Mouse (Mus musculus) lung, postnatal 0 days (tissue): ENCODE results near the gene Sypl. TPM values are rescaled to one million over a fixed set of nuclear protein-coding genes. Genes with fewer than 3 reads are reported as not detected.

Experiments
- ATAC-seq: fragments of 200-750 bp; cut with Nextera tagmentation; 2 replicates; pipeline ENCODE4 v1.8.0; 2017; ENCODE audit warnings: moderate library complexity
- DNase-seq: peaks from one replicate; pipeline ENCODE4 v3.0.0-alpha.2; 2016; ENCODE audit warnings: low spot score
- H3K27ac ChIP-seq: fragments of 300-500 bp; sonication (generic); 2 replicates; pipeline ENCODE4 v1.5.1; 2014; ENCODE audit warnings: antibody characterized with exemption, mild to moderate bottlenecking, low read length, mixed read lengths
- H3K27me3 ChIP-seq: fragments of 300-500 bp; sonication (generic); replicated peaks from 2 replicates; pipeline ENCODE4 v1.6.1; 2014; ENCODE audit warnings: low read length, mixed read lengths; ENCODE audit not compliant: insufficient read depth
- H3K36me3 ChIP-seq: fragments of 300-500 bp; sonication (generic); 2 replicates; pipeline ENCODE4 v1.6.1; 2014; ENCODE audit warnings: low read length, mixed read lengths; ENCODE audit not compliant: insufficient read depth
- H3K4me1 ChIP-seq: fragments of 300-500 bp; sonication (generic); 2 replicates; pipeline ENCODE4 v1.6.1; 2014; ENCODE audit warnings: antibody characterized with exemption, low read depth, low read length, mixed read lengths; ENCODE audit not compliant: insufficient read depth
- H3K4me2 ChIP-seq: fragments of 300-500 bp; sonication (generic); replicated peaks from 2 replicates; pipeline ENCODE4 v1.6.1; 2014; ENCODE audit warnings: low read depth, mild to moderate bottlenecking, low read length, moderate library complexity, mixed read lengths
- H3K4me3 ChIP-seq: fragments of 300-500 bp; sonication (generic); 2 replicates; pipeline ENCODE4 v1.5.1; 2014; ENCODE audit warnings: low read depth, low read length
- H3K9ac ChIP-seq: fragments of 300-500 bp; sonication (generic); replicated peaks from 2 replicates; pipeline ENCODE4 v1.6.1; 2014; ENCODE audit warnings: low read depth, mild to moderate bottlenecking
- H3K9me3 ChIP-seq: fragments of 300-500 bp; sonication (generic); 2 replicates; pipeline ENCODE4 v1.6.1; 2016; ENCODE audit warnings: low read length, mixed read lengths
- CTCF ChIP-seq: IDR thresholded peaks from 2 replicates; pipeline ENCODE4 v1.5.1; 2016; ENCODE audit warnings: antibody characterized with exemption, mild to moderate bottlenecking
- EP300 ChIP-seq: IDR thresholded peaks from 2 replicates; pipeline ENCODE4 v1.6.1; 2016; ENCODE audit warnings: antibody characterized with exemption, mild to moderate bottlenecking, control low read depth
- WGBS: fragments of 180-500 bp; shearing (Covaris S2); extraction: QIAGEN DNeasy Blood & Tissue Kit; methylation state at CpG from one replicate; pipeline ENCODE4 v1.1.7; 2014; 5-methylcytosine and 5-hydroxymethylcytosine counted together
- polyA plus RNA-seq: library from polyadenylated mRNA; unstranded; fragments of >200 nt; fragmentation: Nextera tagmentation; extraction: Ambion mirVana; gene quantifications from 2 replicates; pipeline ENCODE4 v1.2.1, GENCODE M21; 2015

Gene Sypl
- polyA plus RNA-seq, 1 experiment from 2014 or later, result 237 TPM

DNA sequence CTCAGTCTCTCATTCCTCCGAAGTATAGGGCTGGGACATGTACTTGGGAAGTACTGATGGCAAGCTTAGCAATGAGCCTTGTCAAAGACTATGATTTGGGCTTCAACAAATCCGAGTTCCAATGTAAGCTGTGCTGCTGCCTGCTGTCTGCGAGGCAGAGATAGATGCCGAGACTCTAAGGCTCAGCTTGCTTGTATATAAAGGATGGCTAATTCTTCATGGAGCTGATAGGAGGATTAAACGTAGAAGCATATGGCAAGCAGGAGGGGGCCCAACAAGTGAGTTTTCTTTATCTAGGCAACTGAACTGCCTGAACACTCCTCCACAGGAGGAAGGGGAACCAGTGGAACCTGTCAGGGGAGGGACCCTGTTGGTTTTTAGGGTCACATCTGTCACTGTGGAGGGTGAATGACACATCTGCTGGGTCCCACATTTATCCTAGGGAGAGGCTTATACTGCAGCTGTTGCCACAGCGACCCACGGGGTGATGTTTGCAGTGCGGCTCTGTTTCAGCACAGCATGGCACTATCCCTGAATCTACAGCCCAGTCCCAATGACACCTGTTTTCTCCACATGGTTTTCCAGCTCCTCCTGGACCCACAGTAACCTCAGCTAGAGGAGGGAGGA lies 49.8 kb downstream of the Sypl start:
- DNase-seq (no peak), ATAC-seq (no peak)
- no peak overlapping the region for H3K9ac ChIP-seq
- TF ChIP-seq CTCF, result no peak
- TF ChIP-seq EP300, result no peak
- no peak overlapping the region for H3K4me3 ChIP-seq
- no peaks in the 10 kb centered on the region for H3K9me3 ChIP-seq
- 47% methylated on average over 8 of the region's 8 CpGs for WGBS
- no peak overlapping the region for H3K27ac ChIP-seq
- 0 out of 2 replicates have a peak, but pooled peaks cover 2% of the 10 kb centered on the region for H3K4me1 ChIP-seq
- H3K36me3 ChIP-seq, result no peaks in the 10 kb centered on the region
- H3K4me2 ChIP-seq, result no peak overlapping the region
- H3K27me3 ChIP-seq, result no peaks in the 10 kb centered on the region

DNA sequence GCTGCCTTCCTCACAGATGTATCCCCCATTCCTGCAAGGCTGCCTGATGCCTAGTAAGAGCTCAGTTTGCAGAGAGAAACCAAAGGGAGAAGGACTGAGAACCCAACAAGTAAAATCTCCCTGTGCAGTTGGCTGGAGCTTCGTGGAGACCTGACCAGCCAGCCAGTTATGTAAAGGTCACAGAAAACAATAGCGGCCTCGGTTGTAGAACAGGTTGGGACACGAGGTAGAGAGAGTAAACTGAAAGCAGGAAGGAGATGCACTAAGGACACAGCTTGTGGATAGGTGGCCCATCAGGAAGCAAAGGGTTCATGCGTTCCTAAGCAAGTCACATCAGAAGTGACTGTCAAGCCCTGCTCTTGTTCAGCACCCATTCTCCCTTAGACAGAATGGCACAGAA lies 52.2 kb downstream of the Sypl start:
- no peak for DNase-seq
- H3K4me2 ChIP-seq, result no peak overlapping the region
- H3K9ac ChIP-seq, result no peak overlapping the region
- 67% methylated on average over 5 of the region's 5 CpGs for WGBS
- H3K4me3 ChIP-seq, result no peak overlapping the region
- H3K27ac ChIP-seq, result no peak overlapping the region
- peaks cover 7% of the 10 kb centered on the region; the same call in 1 of the 2 replicates for H3K4me1 ChIP-seq
- no peak for ATAC-seq
- no peak for TF ChIP-seq CTCF
- no peak for TF ChIP-seq EP300
- H3K36me3 ChIP-seq, result no peaks in the 10 kb centered on the region
- H3K9me3 ChIP-seq, result no peaks in the 10 kb centered on the region
- H3K27me3 ChIP-seq, result no peaks in the 10 kb centered on the region

DNA sequence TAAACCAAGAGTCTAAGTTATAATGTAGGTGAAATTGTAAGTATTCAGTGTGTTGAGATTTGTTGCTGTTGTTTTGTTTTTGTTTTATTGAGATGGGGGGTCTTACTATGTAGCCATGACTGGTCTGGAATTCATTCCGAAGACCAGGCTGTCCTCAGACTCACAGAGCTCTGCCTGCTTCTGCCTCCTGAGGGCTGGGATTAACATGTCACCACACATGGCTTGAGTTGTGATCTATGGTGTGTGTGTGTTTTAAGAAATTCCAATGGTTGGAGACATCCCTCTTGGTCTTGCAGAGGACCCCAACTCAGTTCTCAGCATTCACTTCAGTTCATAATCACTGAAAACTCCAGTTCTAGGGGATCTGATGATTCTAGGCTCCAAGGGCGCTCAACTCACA lies 53.5 kb downstream of the Sypl start:
- no peaks in the 10 kb centered on the region for H3K27me3 ChIP-seq
- H3K4me3 ChIP-seq, result no peak overlapping the region
- TF ChIP-seq EP300 (no peak), CTCF (no peak)
- H3K4me2 ChIP-seq, result no peak overlapping the region
- whole genome bisulfite sequencing, result 89% methylated on average over 2 of the region's 2 CpGs
- ATAC-seq (no peak), DNase-seq (no peak)
- H3K4me1 ChIP-seq, result peaks cover 5% of the 10 kb centered on the region; the same call in 1 of the 2 replicates
- no peaks in the 10 kb centered on the region for H3K36me3 ChIP-seq
- no peak overlapping the region for H3K9ac ChIP-seq
- H3K27ac ChIP-seq, result 0 out of 2 replicates have a peak overlapping the region, but pooled peaks have one; percentile 32
- no peaks in the 10 kb centered on the region for H3K9me3 ChIP-seq

DNA sequence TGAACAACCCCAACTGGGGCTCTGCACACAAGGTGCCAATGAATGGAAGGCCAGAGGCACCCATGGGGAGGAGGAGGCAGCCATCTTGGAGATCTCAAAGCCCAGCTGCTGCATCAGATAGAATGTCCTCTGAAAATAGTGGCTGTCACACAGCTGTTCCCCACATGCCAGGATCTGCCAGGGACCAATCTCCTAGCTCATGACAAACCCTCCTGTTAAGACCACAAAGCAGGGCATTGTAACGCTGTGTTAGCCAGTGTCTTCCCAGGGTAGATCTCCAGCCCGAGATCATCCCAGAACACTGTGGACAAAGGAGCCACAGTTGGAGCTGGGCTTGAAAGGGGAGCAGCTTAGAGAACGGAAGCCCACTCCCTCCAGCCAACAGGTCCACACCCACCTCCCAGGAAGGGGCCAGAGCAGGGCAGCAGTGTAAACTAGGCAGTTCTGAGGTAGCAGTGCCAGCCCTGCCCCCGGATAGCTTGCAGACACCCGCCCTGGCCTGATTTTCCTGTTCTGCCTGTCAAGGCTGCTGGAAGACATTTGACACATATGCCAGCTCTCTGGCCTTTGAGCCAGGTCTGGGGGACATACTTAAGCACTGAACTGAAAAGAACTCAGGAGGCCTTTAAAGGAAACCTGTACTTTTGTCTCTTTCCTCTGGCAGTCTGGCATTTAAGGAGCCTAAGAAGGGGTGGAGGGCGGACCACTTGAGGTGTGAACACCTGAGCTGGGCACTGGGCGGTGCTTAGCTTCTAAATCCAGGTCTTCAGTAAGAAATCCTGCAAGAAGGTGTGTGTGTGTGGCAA lies 54.8 kb downstream of the Sypl start:
- 35% methylated on average over 7 of the region's 7 CpGs for WGBS
- H3K27me3 ChIP-seq, result no peaks in the 10 kb centered on the region
- H3K36me3 ChIP-seq, result no peaks in the 10 kb centered on the region
- H3K27ac ChIP-seq, result peak overlapping the region; percentile 83
- no peak overlapping the region for H3K4me2 ChIP-seq
- ATAC-seq, result peak; percentile 88
- H3K9me3 ChIP-seq, result no peaks in the 10 kb centered on the region
- H3K4me1 ChIP-seq, result peaks cover 5% of the 10 kb centered on the region; the same call in 1 of the 2 replicates
- TF ChIP-seq CTCF, result no peak
- peak; percentile 81 for TF ChIP-seq EP300
- peak; percentile 78 for DNase-seq
- H3K4me3 ChIP-seq, result no peak overlapping the region
- no peak overlapping the region for H3K9ac ChIP-seq

DNA sequence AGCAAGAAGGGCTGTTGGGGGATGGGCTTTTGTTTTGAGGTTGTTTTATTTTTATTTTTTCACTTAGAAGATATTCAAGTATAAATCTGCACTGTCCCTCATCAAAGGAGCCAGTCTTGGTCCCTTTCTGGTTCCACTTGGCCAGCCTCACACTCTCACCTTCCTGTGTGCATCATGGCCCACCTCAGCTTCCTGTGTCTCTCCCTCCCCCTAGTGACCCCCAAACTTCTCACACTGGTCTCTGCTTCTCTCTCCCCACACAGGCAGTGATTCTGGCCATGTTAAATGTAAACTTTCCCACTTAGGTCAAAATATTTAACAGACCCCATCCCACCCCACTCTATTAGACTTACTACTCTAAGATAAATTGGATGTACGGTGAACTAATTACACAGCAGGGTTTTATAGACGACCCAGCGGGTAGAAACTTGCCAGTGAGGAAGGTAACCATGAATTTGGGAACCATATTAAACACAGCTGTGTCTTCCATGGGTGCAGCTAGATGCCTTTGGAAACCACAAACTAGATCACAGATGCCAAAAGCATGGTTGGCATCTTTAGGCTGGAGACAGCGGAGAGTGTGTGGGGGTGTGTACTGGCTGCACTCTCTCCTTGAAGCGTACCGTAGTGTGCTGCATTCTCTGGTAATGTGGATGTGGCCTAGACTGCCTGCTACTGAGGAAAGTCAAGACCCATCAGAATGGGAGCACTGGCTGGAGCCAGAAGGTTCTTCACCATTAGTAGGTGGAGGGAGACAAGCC lies 55.7 kb downstream of the Sypl start:
- Histone ChIP-seq H3K9me3 (no peaks in the 10 kb centered on the region), H3K4me2 (no peak overlapping the region), H3K4me3 (no peak overlapping the region), H3K27me3 (no peaks in the 10 kb centered on the region), H3K4me1 (peaks cover 5% of the 10 kb centered on the region; the same call in 1 of the 2 replicates), H3K27ac (peak overlapping the region; percentile 83), H3K36me3 (no peaks in the 10 kb centered on the region), H3K9ac (no peak overlapping the region)
- no peak for ATAC-seq
- TF ChIP-seq EP300 (no peak), CTCF (no peak)
- DNase-seq, result no peak
- 69% methylated on average over 6 of the region's 6 CpGs for WGBS

DNA sequence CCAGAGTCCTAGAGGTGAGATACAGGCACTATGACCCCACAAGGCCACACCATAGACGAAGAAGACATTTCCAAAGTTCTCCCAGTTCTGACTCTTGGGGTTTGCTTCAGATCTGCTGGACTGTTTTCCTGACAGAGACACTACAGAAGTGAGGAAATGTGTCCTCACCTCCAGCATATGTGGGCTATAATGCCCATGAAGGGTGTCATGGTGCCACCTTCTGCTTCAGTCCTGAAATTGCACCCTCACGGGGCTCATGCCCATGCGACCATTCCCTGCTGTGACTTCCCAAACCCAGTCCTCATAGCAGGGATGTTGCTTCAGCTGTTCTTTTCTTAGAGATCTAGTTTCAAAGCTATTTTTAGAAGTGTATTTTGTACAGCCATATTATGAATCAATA lies 56.3 kb downstream of the Sypl start:
- ATAC-seq (peak; percentile 70), DNase-seq (peak; percentile 85)
- Histone ChIP-seq H3K9ac (no peak overlapping the region), H3K4me2 (no peak overlapping the region), H3K27me3 (no peaks in the 10 kb centered on the region), H3K27ac (no peak overlapping the region), H3K36me3 (no peaks in the 10 kb centered on the region), H3K4me3 (no peak overlapping the region), H3K4me1 (peaks cover 5% of the 10 kb centered on the region; the same call in 1 of the 2 replicates), H3K9me3 (no peaks in the 10 kb centered on the region)
- WGBS, result 36% methylated on average over 3 of the region's 3 CpGs
- TF ChIP-seq CTCF, result peak; percentile 92
- no peak for TF ChIP-seq EP300
